Mouse (Mus musculus): ENCODE results near the gene Hapln2.

GRCm38 (mm10) chr3:88002291-88002976 lies 24.9 kb downstream of the Hapln2 start:
- no peak for TF ChIP-seq ELF1 (IDR thresholded peaks at IDR 0.05; ENCODE audit: low read depth, low read length)
- no peak for TF ChIP-seq CTCF (IDR thresholded peaks at IDR 0.05 in 2 of 3, conservative IDR thresholded peaks at IDR 0.05 in 1 of 3; ENCODE audit: control insufficient read depth in 1 of 3, insufficient read depth in 1 of 3, low read depth in 2 of 3, low read length in 3 of 3, poor library complexity in 1 of 3, severe bottlenecking in 1 of 3)
- no peak for TF ChIP-seq NRF1 (IDR thresholded peaks at IDR 0.05; ENCODE audit: insufficient read depth, low read depth, low read length, poor library complexity, severe bottlenecking)
- no peak for TF ChIP-seq POLR2A (IDR thresholded peaks at IDR 0.05; ENCODE audit: control insufficient read depth in 1 of 2, insufficient read depth in 1 of 2, low read depth in 1 of 2, low read length in 2 of 2, poor library complexity in 1 of 2)
- no peak for TF ChIP-seq TBP (IDR thresholded peaks at IDR 0.05; ENCODE audit: low read depth, low read length)
- no peak for TF ChIP-seq BHLHE40 (IDR thresholded peaks at IDR 0.05; ENCODE audit: borderline replicate concordance, low read depth, low read length)
- TF ChIP-seq GATA1 (IDR thresholded peaks at IDR 0.05; ENCODE audit: low read depth, low read length), result no peak
- no peak for TF ChIP-seq ZC3H11A (IDR thresholded peaks at IDR 0.05; ENCODE audit: low read depth, low read length)
